Mouse (Mus musculus): ENCODE results near the gene Tnfrsf1a. TPM values are rescaled to one million over a fixed set of nuclear protein-coding genes. Genes with fewer than 3 reads are reported as not detected.
"Not testable (repeated sequence)": the region's sequence is repeated elsewhere in the genome, so short reads cannot be mapped to it uniquely, and the experiment has no call there.

Tnfrsf1a gene
- 10 to 100 TPM; 25.8 to 26.2 TPM for total RNA-seq (2021)
- long read RNA-seq, experiment 1, transcript Tnfrsf1a-201 (10 exons, 2,156 nt), result major isoform, 12 of 13 reads
- long read RNA-seq, experiment 1, partial matches to known transcripts, result 1 of 13 reads
- long read RNA-seq, experiment 1, other reads (novel, unspliced or antisense), result 0 of 13 reads
- long read RNA-seq, experiment 2, transcript Tnfrsf1a-201 (10 exons, 2,156 nt), result major isoform, 21 of 26 reads
- long read RNA-seq, experiment 2, partial matches to known transcripts, result 2 of 26 reads
- long read RNA-seq, experiment 2, other reads (novel, unspliced or antisense), result 3 of 26 reads

DNA sequence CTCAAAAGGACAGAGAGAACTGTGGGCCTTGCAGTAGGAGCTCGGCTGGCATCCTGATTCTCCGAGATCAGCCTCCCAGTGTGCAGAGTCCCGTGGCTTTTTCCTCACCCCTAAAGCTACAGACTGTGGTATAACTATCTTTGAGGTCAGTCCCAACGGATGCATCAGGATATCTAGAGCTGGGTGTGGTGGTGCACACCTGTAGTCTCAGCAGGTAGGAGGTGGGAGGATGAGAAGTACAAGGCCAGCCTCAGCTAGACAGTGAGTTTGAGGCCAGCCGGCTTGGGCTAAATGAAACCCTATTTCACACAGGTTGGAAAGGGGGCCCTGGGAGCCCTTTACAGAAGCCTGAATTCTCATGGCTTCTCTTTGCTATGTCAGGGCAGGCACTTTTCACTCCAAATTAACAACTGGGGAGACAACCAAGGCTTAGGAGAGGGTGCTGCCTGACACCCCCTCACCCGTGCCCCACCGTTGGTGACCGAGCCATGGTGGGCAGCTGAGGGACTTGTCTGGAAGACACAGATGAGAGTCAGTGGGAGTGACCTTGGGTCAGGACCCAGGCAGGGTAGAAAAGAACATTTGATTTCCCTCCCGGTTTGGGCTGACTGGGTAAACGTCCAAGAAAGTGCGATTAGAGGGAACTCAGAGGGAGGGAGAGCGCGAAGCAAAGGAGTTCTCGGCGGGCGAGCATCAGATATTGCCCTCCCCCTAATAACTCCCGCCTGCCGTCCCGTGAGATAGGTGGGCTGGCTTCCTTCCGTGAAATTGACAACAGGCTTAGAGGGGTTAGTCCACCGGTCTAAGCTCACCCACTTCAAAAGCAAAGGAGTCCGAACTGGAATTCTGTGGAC, at the start of gene Tnfrsf1a:
Gene Tnfrsf1a (plus strand): TSS at position 642 of the 854 bp plus-strand sequence.
- TF ChIP-seq CTCF (IDR thresholded peaks at IDR 0.05), result no peak
- peak within 1 kb of the TSS; percentile 94 for H3K4me3 ChIP-seq
- no peak for DNase-seq
- intact Hi-C loops (cut with DNase I), result loop anchor here (2.0 kb wide), 1 partner anchor 36 kb away; the partner anchor contains the start of gene Ltbr
- H3K27ac ChIP-seq, result peak within 1 kb of the TSS; percentile 94

DNA sequence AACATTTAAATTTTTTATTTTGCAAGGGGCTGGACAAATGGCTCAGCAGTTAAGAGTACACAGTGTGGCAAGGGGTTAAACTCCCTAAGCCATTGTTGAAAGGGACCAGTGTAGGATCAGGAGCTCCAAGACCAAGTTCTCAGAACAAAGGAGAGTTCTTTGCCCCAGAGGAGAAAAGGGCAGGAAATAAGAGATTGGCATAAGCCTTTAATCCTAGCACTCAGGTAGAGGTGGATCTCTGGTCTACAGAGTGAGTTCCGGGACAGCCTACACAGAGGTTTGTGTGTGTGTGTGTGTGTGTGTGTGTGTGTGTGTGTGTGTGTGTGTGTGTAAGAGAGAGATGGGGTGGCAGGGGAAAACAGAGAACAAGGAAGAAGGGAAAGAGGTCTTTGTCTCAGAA, 48.2 kb upstream of the Tnfrsf1a start:
- no peak for DNase-seq
- intact Hi-C loops (cut with DNase I), result no loop called here
- H3K4me3 ChIP-seq, result no peak overlapping the region

DNA sequence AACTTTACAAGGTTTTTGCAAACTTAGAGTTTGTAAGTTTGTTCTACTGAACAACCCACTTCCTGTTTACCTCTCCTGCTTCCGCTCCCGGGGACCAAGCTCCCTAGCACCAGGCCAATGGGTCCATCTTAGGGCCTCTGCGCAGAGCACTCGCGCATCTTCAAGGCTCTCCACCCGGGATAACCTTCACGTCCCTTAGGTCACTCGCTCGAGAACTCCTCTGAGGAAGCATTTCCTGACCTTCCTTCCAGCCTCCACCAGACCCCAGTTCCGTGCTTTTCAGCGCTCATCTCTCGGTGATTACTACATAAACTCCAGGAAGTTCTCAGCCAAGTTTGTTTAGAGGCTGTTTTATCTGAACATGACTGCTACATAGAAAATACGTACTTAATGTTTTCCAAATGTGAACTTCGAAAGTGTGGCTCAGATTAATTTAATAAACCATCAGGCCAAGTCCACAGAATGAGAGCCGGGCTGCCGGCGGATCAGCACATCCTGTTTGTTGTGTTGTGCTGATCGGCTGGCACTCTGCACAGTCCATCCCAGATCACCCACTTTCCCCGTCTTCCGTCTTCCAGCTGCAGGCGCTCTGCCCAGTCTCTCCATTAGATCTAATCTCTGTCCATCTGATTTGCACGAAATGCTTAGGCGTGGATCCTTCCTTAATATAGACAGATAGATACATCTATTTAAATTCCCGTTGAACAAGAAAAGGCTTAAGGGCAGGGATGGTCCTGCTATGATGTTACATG, 46.8 kb upstream of the Tnfrsf1a start:
- no peak for DNase-seq
- Histone ChIP-seq H3K27ac (peak overlapping the region; percentile 69), H3K4me3 (peak overlapping the region; percentile 37)
- no peak for TF ChIP-seq CTCF (IDR thresholded peaks at IDR 0.05)
- intact Hi-C loops (cut with DNase I), result no loop called here

More for the DNA sequence above, 48.2 kb upstream of the Tnfrsf1a start:
- TF ChIP-seq CTCF (IDR thresholded peaks at IDR 0.05), result no peak
- H3K27ac ChIP-seq, result no peak overlapping the region

DNA sequence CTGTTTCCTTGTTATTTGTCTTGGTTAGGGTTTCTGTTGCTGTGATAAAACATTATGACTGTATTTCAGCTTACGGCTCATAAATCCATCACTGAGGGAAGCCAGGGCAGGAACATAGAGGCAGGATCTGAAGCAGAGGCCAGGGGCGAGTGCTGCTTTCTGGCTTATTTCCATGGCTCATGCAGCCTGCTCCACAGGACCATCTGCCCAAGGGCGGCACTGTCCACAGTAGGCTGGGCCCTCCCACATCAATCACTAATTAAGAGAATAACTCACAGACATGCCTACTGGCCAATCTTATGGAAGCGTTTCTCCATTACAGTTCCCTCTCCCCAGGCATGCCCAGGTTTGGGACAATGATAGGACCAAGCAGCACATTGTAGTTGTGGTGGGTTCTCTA, 45.9 kb upstream of the Tnfrsf1a start:
- no peak for DNase-seq
- no peak overlapping the region for H3K27ac ChIP-seq
- no peak overlapping the region for H3K4me3 ChIP-seq
- no peak for TF ChIP-seq CTCF (IDR thresholded peaks at IDR 0.05)
- intact Hi-C loops (cut with DNase I), result no loop called here

DNA sequence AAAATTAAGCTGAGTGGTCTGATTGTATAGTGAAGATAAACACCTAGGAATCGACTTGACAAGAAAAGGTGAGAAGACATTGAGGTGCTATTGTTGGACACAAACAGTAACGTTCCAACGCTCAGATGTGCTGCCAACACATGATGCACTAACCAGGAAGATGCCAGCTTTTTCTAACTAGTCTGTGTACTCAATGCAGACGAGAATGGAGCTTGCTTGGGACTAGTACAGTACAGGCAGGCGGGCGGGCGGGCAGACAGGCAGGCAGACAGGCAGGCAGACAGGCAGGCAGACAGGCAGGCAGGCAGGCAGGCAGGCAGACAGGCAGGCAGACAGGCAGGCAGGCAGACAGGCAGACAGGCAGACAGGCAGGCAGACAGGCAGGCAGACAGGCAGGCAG, 44.8 kb upstream of the Tnfrsf1a start:
- H3K4me3 ChIP-seq; H3K27ac ChIP-seq; intact Hi-C loops (cut with DNase I); DNase-seq: not testable (repeated sequence)

DNA sequence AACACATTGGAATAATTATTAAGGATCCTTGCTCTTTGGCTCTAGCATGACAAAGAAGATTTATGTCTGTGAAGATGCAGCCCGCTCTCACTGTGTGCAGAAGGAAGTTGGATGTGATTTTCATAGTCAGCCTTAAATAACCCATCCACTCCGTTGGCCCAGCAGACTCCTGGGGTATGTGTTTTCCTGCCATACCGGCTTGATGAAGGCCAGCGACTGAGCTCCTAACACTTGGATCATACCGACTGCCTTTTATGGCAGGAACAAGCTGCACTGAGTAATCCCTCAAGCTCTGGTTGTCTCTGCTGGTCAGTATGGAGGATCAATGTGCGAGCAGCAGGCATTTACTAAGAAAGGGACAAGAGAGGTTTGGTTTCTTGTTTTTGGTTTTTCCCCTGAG, 43.7 kb upstream of the Tnfrsf1a start:
- Histone ChIP-seq H3K27ac (peak overlapping the region; percentile 31; the same call in 1 of the 2 replicates), H3K4me3 (no peak overlapping the region)
- intact Hi-C loops (cut with DNase I), result no loop called here
- TF ChIP-seq CTCF (IDR thresholded peaks at IDR 0.05), result no peak
- peak; percentile 20 for DNase-seq

DNA sequence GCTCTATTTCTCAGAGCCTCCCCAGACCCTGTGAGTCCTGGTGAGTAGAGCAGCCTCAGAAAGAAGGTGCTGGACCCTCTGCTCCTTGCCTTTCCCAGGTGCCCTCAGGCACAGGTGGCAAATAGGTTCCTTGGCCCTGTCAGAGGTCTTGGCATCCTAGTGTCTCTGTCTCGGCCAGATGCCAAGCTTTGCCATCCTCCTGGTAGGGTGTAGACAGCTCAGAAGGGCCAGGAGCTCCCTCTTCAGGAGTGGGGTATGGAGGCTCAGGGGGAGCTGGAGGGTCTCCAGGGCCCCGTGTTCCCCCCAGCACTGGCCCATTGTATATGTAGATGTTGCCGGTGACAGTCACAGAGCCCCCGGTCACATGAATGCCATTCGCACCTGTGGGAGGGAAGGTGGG, 42.1 kb upstream of the Tnfrsf1a start:
- no peak overlapping the region for H3K4me3 ChIP-seq
- DNase-seq, result no peak
- H3K27ac ChIP-seq, result no peak overlapping the region
- no peak for TF ChIP-seq CTCF (IDR thresholded peaks at IDR 0.05)
- intact Hi-C loops (cut with DNase I), result no loop called here

DNA sequence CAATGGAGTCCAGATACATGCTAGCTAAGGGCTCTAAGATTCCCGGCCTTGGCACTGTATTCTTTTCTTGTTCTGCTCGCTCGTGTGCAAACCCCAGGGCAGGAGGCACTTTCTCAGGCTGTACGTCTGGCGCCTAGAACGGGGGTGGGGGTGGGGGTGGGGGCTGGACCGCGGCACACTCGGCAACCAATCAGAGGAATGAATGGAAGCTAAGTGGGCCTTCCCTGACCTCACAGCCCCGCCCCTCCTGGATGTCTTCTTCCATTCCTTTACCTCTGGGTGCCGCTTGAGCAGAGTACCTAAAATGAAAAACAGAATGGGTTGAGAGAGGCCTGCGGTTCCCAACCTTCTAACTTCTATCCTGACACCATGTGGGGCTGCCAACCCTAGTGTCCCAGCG, 40.2 kb upstream of the Tnfrsf1a start:
- H3K4me3 ChIP-seq, result no peak overlapping the region
- DNase-seq, result peak; percentile 13
- intact Hi-C loops (cut with DNase I), result no loop called here
- no peak for TF ChIP-seq CTCF (IDR thresholded peaks at IDR 0.05)
- H3K27ac ChIP-seq, result no peak overlapping the region

DNA sequence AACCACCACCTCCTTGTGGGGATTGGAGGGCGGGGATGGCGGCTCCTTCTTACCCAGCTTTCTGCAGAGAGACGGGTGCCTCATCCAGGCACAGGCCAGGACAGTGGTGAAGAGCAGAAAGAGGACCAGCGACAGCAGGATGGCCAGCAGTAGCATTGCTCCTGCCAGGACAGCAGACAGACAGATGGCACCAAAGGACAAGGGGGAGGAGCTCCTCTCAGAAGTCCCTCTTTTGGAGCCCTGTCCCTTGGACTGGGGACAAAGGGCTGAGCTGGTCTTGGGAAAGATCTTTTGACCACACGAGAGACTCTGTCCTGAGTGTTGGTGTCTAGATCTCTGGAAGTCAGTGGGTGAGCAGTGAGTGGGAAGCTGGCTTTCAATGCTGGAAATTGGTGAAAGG, 39.8 kb upstream of the Tnfrsf1a start:
- intact Hi-C loops (cut with DNase I), result no loop called here

DNA sequence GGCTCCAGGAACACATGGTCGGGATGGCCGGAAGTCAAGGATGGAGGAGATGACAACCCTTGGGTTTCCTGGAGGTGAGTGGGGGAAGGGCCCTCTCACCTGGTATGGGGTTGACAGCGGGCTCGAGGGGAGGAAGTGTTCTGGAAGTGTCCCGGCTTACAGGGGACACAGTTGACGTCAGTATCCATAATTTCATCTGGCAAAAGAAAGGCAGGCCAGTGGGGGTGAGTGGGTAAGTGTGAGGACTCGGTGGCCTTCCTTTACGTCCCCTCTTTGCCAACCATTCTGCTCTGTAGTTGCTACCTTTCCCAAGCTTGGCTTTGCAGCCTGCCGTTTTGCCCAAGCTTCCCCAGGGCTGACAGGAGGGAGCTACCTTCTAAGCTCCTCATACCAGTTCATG, 37.0 kb upstream of the Tnfrsf1a start:
- Histone ChIP-seq H3K4me3 (peak overlapping the region; percentile 78), H3K27ac (peak overlapping the region; percentile 94)
- no peak for DNase-seq
- no peak for TF ChIP-seq CTCF (IDR thresholded peaks at IDR 0.05)
- intact Hi-C loops (cut with DNase I), result loop anchor here (2.0 kb wide), 1 partner anchor 37 kb away; the partner anchor contains the start of gene Tnfrsf1a

More for the DNA sequence above, 39.8 kb upstream of the Tnfrsf1a start:
- TF ChIP-seq CTCF (IDR thresholded peaks at IDR 0.05), result no peak
- DNase-seq, result no peak
- H3K4me3 ChIP-seq, result no peak overlapping the region
- H3K27ac ChIP-seq, result no peak overlapping the region

DNA sequence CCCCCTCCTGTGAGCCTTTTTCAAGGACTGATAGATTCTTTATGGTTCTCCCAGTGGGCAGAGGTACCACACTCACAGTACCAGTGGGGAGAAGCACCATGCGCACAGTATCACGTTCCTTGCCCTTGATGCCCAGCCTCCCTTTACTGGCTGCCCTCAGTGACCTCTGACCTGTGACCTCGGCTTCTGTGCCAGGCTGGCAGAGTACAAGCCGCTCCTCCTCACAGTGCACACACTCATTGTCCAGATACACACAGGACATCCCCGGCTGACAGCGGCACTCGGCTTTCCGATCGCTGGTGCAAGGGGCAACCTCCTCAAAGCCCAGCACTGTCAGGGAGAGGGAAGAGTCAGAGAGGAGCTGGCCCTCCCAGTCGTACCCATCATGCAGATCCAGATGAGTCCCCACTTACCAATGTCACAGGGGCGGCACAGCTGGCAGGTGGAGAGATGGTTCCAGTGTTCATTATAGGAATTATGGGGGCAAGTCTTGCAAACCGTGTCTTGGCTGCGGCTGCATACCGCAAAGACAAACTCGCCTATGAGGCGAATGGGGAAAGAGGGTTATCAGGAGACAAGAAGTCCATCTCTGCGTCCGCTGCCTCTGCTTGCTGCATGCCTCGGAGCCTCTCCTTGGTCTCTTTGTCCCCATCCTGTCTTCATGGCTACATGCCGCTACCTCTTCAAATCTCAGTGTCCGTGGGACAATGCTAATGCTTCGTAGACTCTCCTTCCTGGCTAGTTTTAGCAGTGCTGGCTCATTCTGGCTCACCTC, 36.4 kb upstream of the Tnfrsf1a start:
- intact Hi-C loops (cut with DNase I), result loop anchor here (2.0 kb wide), 1 partner anchor 36 kb away; the partner anchor contains the start of gene Tnfrsf1a
- peak overlapping the region; percentile 94 for H3K27ac ChIP-seq
- peak overlapping the region; percentile 78 for H3K4me3 ChIP-seq
- DNase-seq, result peak; percentile 34
- no peak for TF ChIP-seq CTCF (IDR thresholded peaks at IDR 0.05)
